Mouse (Mus musculus): ENCODE data around the gene Pld3.

GRCm38 (mm10) chr7:27518314-27518713 is 34.7 kb downstream of the Pld3 start:
- no peak for TF ChIP-seq CTCF (conservative IDR thresholded peaks at IDR 0.05; ENCODE audit: low read length)
- no peak for TF ChIP-seq NANOG (IDR thresholded peaks at IDR 0.05; ENCODE audit: borderline replicate concordance, low read length)
- TF ChIP-seq POU5F1 (IDR thresholded peaks at IDR 0.05; ENCODE audit: borderline replicate concordance, low read length), result no peak
